Mouse (Mus musculus) macrophage (primary cell): ENCODE data around the gene Dnajc19. TPM values are rescaled to one million over a fixed set of nuclear protein-coding genes. Genes with fewer than 3 reads are reported as not detected.

Experiments used
- H3K27ac ChIP-seq: fragments of 350-480 bp; formaldehyde crosslinking; 2 replicates; pipeline ENCODE4 v1.9.0; 2021
- H3K36me3 ChIP-seq: fragments of 350-480 bp; formaldehyde crosslinking; 2 replicates; pipeline ENCODE4 v1.9.0; 2021; ENCODE audit errors: inconsistent target
- H3K4me3 ChIP-seq: fragments of 350-480 bp; formaldehyde crosslinking; 2 replicates; pipeline ENCODE4 v1.9.0; 2021; ENCODE audit errors: inconsistent target
- H3K79me2 ChIP-seq: fragments of 350-480 bp; formaldehyde crosslinking; 2 replicates; pipeline ENCODE4 v1.9.0; 2021; ENCODE audit errors: inconsistent target
- WGBS: methylation state at CpG from one replicate; pipeline ENCODE4 v1.1.7; 2026; ENCODE audit warnings: inconsistent platforms; ENCODE audit not compliant: missing documents; 5-methylcytosine and 5-hydroxymethylcytosine counted together
- polyA plus RNA-seq: library from polyadenylated mRNA; stranded (reverse); fragments of 250-400 nt; gene quantifications from 3 replicates; pipeline ENCODE4 v1.2.4, GENCODE M21; 2018; ENCODE audit warnings: inconsistent platforms
- total RNA-seq, 78 experiments: library from RNA; depleted of rRNA; stranded (reverse); fragments of 250-400 nt; gene quantifications; 1 replicate in 9 of 78; 2 replicates in 24 of 78; 3 replicates in 43 of 78; 4 replicates in 2 of 78; pipeline ENCODE4 v1.2.4; 2018; ENCODE audit warnings: inconsistent platforms in 56 of 78

Dnajc19 gene
- 10 to 100 TPM in 14 of 26 experiments, 1 to 10 TPM in 12; 2.4 to 32.1 (median 12.1) TPM for total RNA-seq (2018; cell fraction: chromatin; rRNA removed)
- total RNA-seq (2018; cell fraction: cytosol; rRNA removed): 10 to 100 TPM; 46.8 to 95.6 (median 63.2) TPM
- total RNA-seq (2018; cell fraction: nucleus; rRNA removed): 10 to 100 TPM in 21 of 26 experiments, 1 to 10 TPM in 5; 5.6 to 38.2 (median 12.9) TPM
- 53.0 to 86.4 TPM (median 77.3 TPM) in 3 replicates for polyA plus RNA-seq

- WGBS: under 1% methylated on average over 47 of the region's 50 CpGs
- no peaks in the 10 kb centered on the region; the same call in 1 of the 2 replicates for H3K36me3 ChIP-seq
- H3K27ac ChIP-seq: peak within 1 kb of the TSS; percentile 39
- peak within 1 kb of the TSS; percentile 90 for H3K4me3 ChIP-seq
- peaks cover 12% of the 10 kb centered on the region for H3K79me2 ChIP-seq
Observed at GRCm38 (mm10) chr3:34080900-34081662, at the start of gene Dnajc19. Gene Dnajc19 (minus strand): TSS chr3:34081321.

GRCm38 (mm10) chr3:34129957-34130356 lies 48.8 kb upstream of the Dnajc19 start:
- Histone ChIP-seq H3K27ac (no peak overlapping the region), H3K79me2 (no peaks in the 10 kb centered on the region), H3K36me3 (no peaks in the 10 kb centered on the region), H3K4me3 (no peak overlapping the region)
- WGBS: 85% methylated on average over 6 of the region's 6 CpGs

DNA sequence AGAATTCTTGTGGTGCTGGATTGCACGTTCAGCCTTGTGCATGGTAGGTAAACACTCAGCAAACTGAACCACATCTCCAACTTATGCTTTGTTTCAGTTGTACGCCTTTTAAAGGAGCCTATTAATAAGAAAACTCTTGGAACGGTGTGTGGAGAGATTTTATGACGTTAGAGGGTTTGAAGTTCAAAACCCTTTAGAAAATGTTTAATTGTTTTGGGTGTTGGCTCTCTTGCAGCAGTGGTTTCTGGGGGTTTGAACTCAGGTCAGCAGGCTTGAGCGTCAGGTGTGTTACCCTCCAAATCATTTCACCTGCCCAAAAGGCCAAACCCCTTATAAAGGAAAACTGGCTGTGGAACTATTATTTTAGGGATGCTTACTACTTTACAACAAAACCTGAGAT lies 40.2 kb upstream of the Dnajc19 start:
- 94% methylated on average over 5 of the region's 5 CpGs for WGBS
- no peak overlapping the region for H3K4me3 ChIP-seq
- no peaks in the 10 kb centered on the region for H3K79me2 ChIP-seq
- no peaks in the 10 kb centered on the region for H3K36me3 ChIP-seq
- H3K27ac ChIP-seq: no peak overlapping the region

DNA sequence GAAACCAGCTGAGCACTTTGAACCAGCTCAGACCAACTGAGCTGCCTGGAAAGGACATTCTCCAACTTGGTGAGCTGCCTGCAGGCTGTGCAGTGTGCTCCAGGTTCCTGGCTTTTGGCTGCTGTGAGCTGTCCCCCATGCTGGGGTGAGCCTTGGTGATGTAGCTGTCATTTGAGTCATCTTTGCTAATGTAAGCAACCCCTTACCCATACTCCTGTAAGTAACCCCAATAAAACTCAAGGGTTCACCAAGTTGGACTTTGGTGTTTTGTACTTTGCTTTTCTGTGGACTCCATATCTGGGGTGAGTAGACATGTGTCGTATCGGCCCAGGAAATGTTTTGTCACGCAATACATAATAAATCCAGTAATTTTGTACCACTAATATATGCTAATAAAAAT lies 39.7 kb upstream of the Dnajc19 start:
- no peak overlapping the region for H3K27ac ChIP-seq
- H3K36me3 ChIP-seq: no peaks in the 10 kb centered on the region
- 89% methylated on average over 3 of the region's 3 CpGs for WGBS
- H3K4me3 ChIP-seq: no peak overlapping the region
- no peaks in the 10 kb centered on the region for H3K79me2 ChIP-seq

DNA sequence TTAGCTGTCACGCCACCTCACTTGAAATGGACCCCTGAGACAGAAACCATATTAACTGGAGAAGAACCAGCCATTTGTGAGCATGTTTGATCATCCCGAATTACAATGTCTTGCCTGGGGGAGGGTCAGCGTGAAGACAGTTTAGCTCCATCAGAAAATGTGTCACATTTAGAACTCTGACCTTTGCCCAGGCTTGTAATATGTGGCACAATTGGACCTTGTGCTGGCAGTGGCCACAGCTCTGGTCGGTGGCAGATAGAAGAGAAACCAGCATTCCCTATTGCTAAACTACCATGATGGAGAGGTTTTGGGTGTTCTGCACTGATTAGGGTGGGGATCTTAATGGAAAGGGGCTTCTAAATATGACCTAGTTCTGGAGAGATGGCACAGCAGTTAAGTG lies 38.7 kb upstream of the Dnajc19 start:
- H3K27ac ChIP-seq: no peak overlapping the region
- H3K79me2 ChIP-seq: no peaks in the 10 kb centered on the region
- H3K36me3 ChIP-seq: no peaks in the 10 kb centered on the region
- H3K4me3 ChIP-seq: no peak overlapping the region
- 89% methylated on average over 4 of the region's 4 CpGs for WGBS

- Histone ChIP-seq H3K27ac (no peak overlapping the region), H3K36me3 (no peaks in the 10 kb centered on the region), H3K79me2 (no peaks in the 10 kb centered on the region), H3K4me3 (no peak overlapping the region)
- WGBS: 89% methylated on average over 6 of the region's 6 CpGs
Observed at GRCm38 (mm10) chr3:34115806-34116205, 34.7 kb upstream of the Dnajc19 start.

GRCm38 (mm10) chr3:34111941-34112685 lies 31.0 kb upstream of the Dnajc19 start:
- Histone ChIP-seq H3K27ac (no peak overlapping the region), H3K4me3 (no peak overlapping the region), H3K36me3 (no peaks in the 10 kb centered on the region), H3K79me2 (no peaks in the 10 kb centered on the region)
- WGBS: 77% methylated on average over 11 of the region's 11 CpGs

GRCm38 (mm10) chr3:34107631-34108030 lies 26.5 kb upstream of the Dnajc19 start:
- Histone ChIP-seq H3K36me3 (no peaks in the 10 kb centered on the region), H3K4me3 (no peak overlapping the region), H3K79me2 (no peaks in the 10 kb centered on the region), H3K27ac (no peak overlapping the region)
- WGBS: 84% methylated on average over 3 of the region's 3 CpGs

- no peaks in the 10 kb centered on the region for H3K79me2 ChIP-seq
- no peak overlapping the region for H3K27ac ChIP-seq
- no peaks in the 10 kb centered on the region for H3K36me3 ChIP-seq
- no peak overlapping the region for H3K4me3 ChIP-seq
- WGBS: 16% methylated on average over 9 of the region's 9 CpGs
Observed at GRCm38 (mm10) chr3:34106421-34106820, 25.3 kb upstream of the Dnajc19 start.

DNA sequence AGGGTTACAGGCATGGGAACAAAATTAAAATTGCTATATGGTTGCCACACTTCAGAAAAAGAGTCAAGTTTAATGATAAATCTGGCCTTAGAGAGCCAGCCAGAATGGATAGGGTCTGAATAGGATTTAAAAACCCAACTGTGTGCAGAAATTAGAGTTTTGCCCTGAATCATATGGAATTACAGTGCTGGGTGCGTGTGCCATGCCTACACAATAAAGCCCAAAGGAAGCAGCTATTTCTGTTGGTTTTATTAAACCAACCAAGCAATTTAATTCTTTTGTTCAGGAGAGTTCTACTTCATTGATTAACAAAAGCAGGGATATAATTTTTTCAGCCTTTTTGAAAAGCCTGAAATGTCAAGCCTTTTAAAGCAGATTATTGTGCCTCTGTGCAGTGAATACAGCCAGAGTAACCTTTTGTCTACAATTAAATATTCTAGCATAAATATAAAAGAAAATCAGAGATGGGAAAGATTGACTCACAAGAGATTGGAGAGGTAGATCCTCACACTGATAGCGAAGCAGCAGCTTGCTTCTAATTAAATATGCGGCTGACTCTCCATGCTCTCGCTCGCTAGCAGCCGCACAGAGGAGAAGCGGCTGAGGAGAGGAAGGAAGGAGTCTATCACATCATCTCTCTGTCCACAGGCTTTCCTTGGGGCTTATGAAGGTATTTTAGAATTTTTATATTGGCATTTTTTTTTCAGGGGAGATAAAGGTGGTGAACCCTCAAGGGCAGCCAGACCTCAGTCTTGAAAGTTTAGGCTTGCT lies 23.0 kb upstream of the Dnajc19 start:
- Histone ChIP-seq H3K79me2 (no peaks in the 10 kb centered on the region), H3K27ac (no peak overlapping the region), H3K4me3 (no peak overlapping the region), H3K36me3 (no peaks in the 10 kb centered on the region)
- WGBS: 56% methylated on average over 7 of the region's 7 CpGs

GRCm38 (mm10) chr3:34102891-34103290 lies 21.8 kb upstream of the Dnajc19 start:
- 71% methylated on average over 2 of the region's 2 CpGs for WGBS
- H3K27ac ChIP-seq: no peak overlapping the region
- no peak overlapping the region for H3K4me3 ChIP-seq
- H3K79me2 ChIP-seq: no peaks in the 10 kb centered on the region
- no peaks in the 10 kb centered on the region for H3K36me3 ChIP-seq

DNA sequence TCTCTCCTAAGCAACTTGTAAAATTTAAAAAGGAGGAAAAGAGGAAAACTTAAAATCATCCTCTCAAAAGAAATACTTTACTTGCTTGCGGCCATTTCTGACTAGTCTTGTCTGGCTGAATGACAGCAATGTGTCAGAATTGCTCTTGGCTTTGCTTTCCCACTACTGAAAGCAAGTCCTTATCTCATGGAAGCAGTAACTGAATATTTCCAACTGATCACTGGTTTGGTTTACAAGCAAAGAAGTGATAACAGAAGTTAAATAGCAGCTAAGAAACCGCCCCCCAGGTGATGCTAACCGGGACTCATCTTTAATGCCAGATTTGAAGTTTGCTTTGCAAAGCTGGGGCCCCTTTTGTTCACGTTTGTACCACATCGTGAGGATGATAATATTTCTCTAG lies 2.5 kb upstream of the Dnajc19 start:
- H3K27ac ChIP-seq: no peak overlapping the region
- 96% methylated on average over 5 of the region's 5 CpGs for WGBS

GRCm38 (mm10) chr3:34081929-34082328 lies 808 bp upstream of the Dnajc19 start:
- no peak overlapping the region for H3K27ac ChIP-seq
- H3K4me3 ChIP-seq: no peak overlapping the region
- H3K79me2 ChIP-seq: peaks cover 12% of the 10 kb centered on the region
- WGBS: 89% methylated on average over 3 of the region's 3 CpGs
- H3K36me3 ChIP-seq: no peaks in the 10 kb centered on the region; the same call in 1 of the 2 replicates

More for the DNA sequence above, 2.5 kb upstream of the Dnajc19 start:
- Histone ChIP-seq H3K4me3 (no peak overlapping the region), H3K36me3 (no peaks in the 10 kb centered on the region), H3K79me2 (peaks cover 12% of the 10 kb centered on the region)

DNA sequence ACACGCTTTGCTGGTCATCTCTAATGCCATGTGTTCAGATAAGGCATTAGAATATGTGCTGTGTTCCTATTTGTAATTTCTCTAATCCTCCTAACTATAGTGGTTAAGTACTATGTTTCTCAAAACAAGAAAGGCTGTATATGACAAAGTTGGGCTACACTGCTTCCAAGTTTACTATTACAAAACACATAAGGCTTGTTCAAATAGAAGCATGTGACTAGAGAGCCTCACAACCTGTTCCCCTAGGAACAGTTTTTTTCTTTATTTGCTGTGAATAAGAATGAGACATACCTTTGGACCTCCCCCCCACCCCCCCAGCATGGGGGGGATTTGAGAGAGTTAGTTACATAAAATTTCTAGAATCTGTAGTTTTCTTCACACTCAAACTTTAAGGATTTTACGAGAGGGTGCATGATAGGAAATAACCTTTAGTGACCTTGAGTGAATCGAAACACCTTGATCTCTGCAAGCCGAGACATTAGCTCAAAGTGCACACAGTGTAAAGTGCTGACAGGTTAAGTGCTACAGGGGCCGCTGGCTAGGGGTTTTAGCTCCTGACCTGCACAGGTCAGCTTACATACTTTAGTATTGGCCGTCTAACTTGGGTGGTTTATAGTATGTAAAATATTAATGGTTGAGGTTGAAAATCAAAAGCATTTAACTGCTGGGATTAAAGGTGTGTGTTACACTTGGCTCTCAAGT lies 4.9 kb downstream of the Dnajc19 start:
- Histone ChIP-seq H3K79me2 (peaks cover 12% of the 10 kb centered on the region), H3K27ac (no peak overlapping the region), H3K36me3 (peaks cover 20% of the 10 kb centered on the region; the same call in 1 of the 2 replicates), H3K4me3 (no peak overlapping the region)
- WGBS: 98% methylated on average over 6 of the region's 6 CpGs
